In the genomic region with DNA sequence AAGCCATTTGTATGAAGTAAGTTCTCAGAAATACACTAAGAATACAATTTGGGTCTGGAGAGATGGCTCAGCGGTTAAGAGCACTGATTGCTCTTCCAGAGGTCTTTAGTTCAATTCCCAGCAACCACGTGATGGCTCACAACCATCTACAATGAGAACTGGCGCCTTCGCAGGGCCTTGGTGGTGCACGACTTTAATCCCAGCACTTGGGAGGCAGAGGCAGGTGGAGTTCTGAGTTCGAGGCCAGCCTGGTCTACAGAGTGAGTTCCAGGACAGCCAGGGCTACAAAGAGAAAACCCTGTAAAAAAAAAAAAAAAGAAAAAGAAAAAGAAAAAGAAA, we compare ENCODE assay signal across 8 mouse cellular contexts. TPM values are rescaled to one million over a fixed set of nuclear protein-coding genes. Genes with fewer than 3 reads are reported as not detected.
DNase-seq lines count a peak whose midpoint lies in the region; ATAC-seq and TF ChIP-seq lines count a peak whose summit lies in the region.
"Not testable (repeated sequence)": the region's sequence is repeated elsewhere in the genome, so short reads cannot be mapped to it uniquely, and the experiment has no call there.

No protein-coding gene starts in this region.

- H3K4me2 ChIP-seq in embryonic facial prominence, embryonic 12.5 days (replicated peaks): peak overlapping the region; percentile 41
- H3K4me2 ChIP-seq in heart, embryonic 11.5 days: peak overlapping the region; percentile 90
- H3K4me2 ChIP-seq in hindbrain, embryonic 14.5 days (replicated peaks): peak overlapping the region; percentile 91
- H3K4me2 ChIP-seq in liver, embryonic 13.5 days: peak overlapping the region; percentile 82
- H3K4me2 ChIP-seq in midbrain, embryonic 11.5 days: not testable (repeated sequence)
- H3K4me2 ChIP-seq in stomach, embryonic 15.5 days: peak overlapping the region; percentile 89

- peaks cover 77% of the 10 kb centered on the region for H3K4me1 ChIP-seq in E14TG2a.4 (replicated peaks; ENCODE audit: low read depth, low read length)
- H3K4me1 ChIP-seq in embryonic facial prominence, embryonic 12.5 days: peaks cover 34% of the 10 kb centered on the region
- peaks cover 22% of the 10 kb centered on the region for H3K4me1 ChIP-seq in heart, embryonic 11.5 days (ENCODE audit: control insufficient read depth, insufficient read depth, low read length)
- peaks cover 15% of the 10 kb centered on the region for H3K4me1 ChIP-seq in hindbrain, embryonic 14.5 days (replicated peaks; ENCODE audit: control insufficient read depth, insufficient read depth, low read length)
- peaks cover 60% of the 10 kb centered on the region for H3K4me1 ChIP-seq in liver, embryonic 13.5 days (replicated peaks)
- H3K4me1 ChIP-seq in midbrain, embryonic 11.5 days (ENCODE audit: control insufficient read depth, insufficient read depth, low read length): peaks cover 17% of the 10 kb centered on the region
- peaks cover 31% of the 10 kb centered on the region for H3K4me1 ChIP-seq in stomach, embryonic 15.5 days

- ATAC-seq in embryonic facial prominence, embryonic 12.5 days (ENCODE audit: insufficient number of reproducible peaks, insufficient read depth, low FRiP score, low TSS enrichment); heart, embryonic 11.5 days (replicated peaks; ENCODE audit: insufficient number of reproducible peaks, low FRiP score, low TSS enrichment); hindbrain, embryonic 14.5 days (ENCODE audit: low FRiP score); liver, embryonic 13.5 days (ENCODE audit: low read depth); midbrain, embryonic 11.5 days (ENCODE audit: low FRiP score); stomach, embryonic 15.5 days (ENCODE audit: insufficient read depth, low FRiP score, low read depth): not testable (repeated sequence)

- peak overlapping the region; percentile 4; the same call in 1 of the 2 replicates for H3K27ac ChIP-seq in embryonic facial prominence, embryonic 12.5 days
- not testable (repeated sequence) for H3K27ac ChIP-seq in heart, embryonic 11.5 days (ENCODE audit: low read depth, low read length); hindbrain, embryonic 14.5 days; midbrain, embryonic 11.5 days (ENCODE audit: low read depth, low read length)
- H3K27ac ChIP-seq in layer of hippocampus, adult 2 months: peak overlapping the region; percentile 98
- peak overlapping the region; percentile 67 for H3K27ac ChIP-seq in liver, embryonic 13.5 days
- peak overlapping the region; percentile 57; the same call in 1 of the 2 replicates for H3K27ac ChIP-seq in stomach, embryonic 15.5 days

- not testable (repeated sequence) for DNase-seq in hindbrain, embryonic 14.5 days (ENCODE audit: low spot score); layer of hippocampus, adult 2 months (ENCODE audit: low spot score in 2 of 2); liver, embryonic 13.5 days; midbrain, embryonic 11.5 days (ENCODE audit: low spot score, missing footprints)

- not testable (repeated sequence) for TF ChIP-seq CTCF in E14TG2a.4 (conservative IDR thresholded peaks at IDR 0.05; ENCODE audit: low read length); layer of hippocampus, adult 2 months (conservative IDR thresholded peaks at IDR 0.05)

- H3K36me3 ChIP-seq in E14TG2a.4 (ENCODE audit: insufficient read depth, low read length): peaks cover 34% of the 10 kb centered on the region
- H3K36me3 ChIP-seq in embryonic facial prominence, embryonic 12.5 days: peaks cover 14% of the 10 kb centered on the region
- not testable (repeated sequence) for H3K36me3 ChIP-seq in heart, embryonic 11.5 days (ENCODE audit: control insufficient read depth, insufficient read depth, low read length); midbrain, embryonic 11.5 days (ENCODE audit: control insufficient read depth, insufficient read depth, low read length); stomach, embryonic 15.5 days
- peaks cover 28% of the 10 kb centered on the region for H3K36me3 ChIP-seq in hindbrain, embryonic 14.5 days (replicated peaks; ENCODE audit: control insufficient read depth, insufficient read depth)
- peaks cover 31% of the 10 kb centered on the region for H3K36me3 ChIP-seq in liver, embryonic 13.5 days

- H3K9me3 ChIP-seq in E14TG2a.4 (ENCODE audit: low read length); embryonic facial prominence, embryonic 12.5 days; heart, embryonic 11.5 days (replicated peaks; ENCODE audit: control insufficient read depth, low read length); hindbrain, embryonic 14.5 days (ENCODE audit: control insufficient read depth, low read length); liver, embryonic 13.5 days (replicated peaks); midbrain, embryonic 11.5 days (ENCODE audit: control insufficient read depth, low read length); stomach, embryonic 15.5 days: not testable (repeated sequence)

- not testable (repeated sequence) for H3K27me3 ChIP-seq in E14TG2a.4 (ENCODE audit: insufficient read depth, low read length); embryonic facial prominence, embryonic 12.5 days; heart, embryonic 11.5 days (ENCODE audit: control insufficient read depth, insufficient read depth, low read length); hindbrain, embryonic 14.5 days (ENCODE audit: control insufficient read depth, insufficient read depth, low read length); liver, embryonic 13.5 days; midbrain, embryonic 11.5 days (ENCODE audit: control insufficient read depth, insufficient read depth, low read length); stomach, embryonic 15.5 days (replicated peaks)

- H3K4me3 ChIP-seq in E14TG2a.4 (replicated peaks; ENCODE audit: low read length): peak overlapping the region; percentile 89
- H3K4me3 ChIP-seq in embryonic facial prominence, embryonic 12.5 days; hindbrain, embryonic 14.5 days (replicated peaks; ENCODE audit: low read length); midbrain, embryonic 11.5 days (ENCODE audit: low read depth, low read length): not testable (repeated sequence)
- H3K4me3 ChIP-seq in heart, embryonic 11.5 days (ENCODE audit: low read depth, low read length): peak overlapping the region; percentile 78; the same call in 1 of the 2 replicates
- H3K4me3 ChIP-seq in layer of hippocampus, adult 2 months: peak overlapping the region; percentile 73; the same call in 1 of the 2 replicates
- peak overlapping the region; percentile 75; the same call in 1 of the 2 replicates for H3K4me3 ChIP-seq in liver, embryonic 13.5 days (replicated peaks)
- peak overlapping the region; percentile 90 for H3K4me3 ChIP-seq in stomach, embryonic 15.5 days (replicated peaks)

- WGBS in embryonic facial prominence, embryonic 12.5 days: 78% methylated on average over 6 of the region's 6 CpGs
- 69% methylated on average over 6 of the region's 6 CpGs for WGBS in heart, embryonic 11.5 days (ENCODE audit: insufficient replicate concordance)
- 78% methylated on average over 6 of the region's 6 CpGs for WGBS in hindbrain, embryonic 14.5 days
- WGBS in liver, embryonic 13.5 days (ENCODE audit: insufficient replicate concordance): 65% methylated on average over 6 of the region's 6 CpGs
- WGBS in midbrain, embryonic 11.5 days: 75% methylated on average over 6 of the region's 6 CpGs
- 75% methylated on average over 6 of the region's 6 CpGs for WGBS in stomach, embryonic 15.5 days

- H3K9ac ChIP-seq in embryonic facial prominence, embryonic 12.5 days; heart, embryonic 11.5 days (ENCODE audit: low read depth, low read length); hindbrain, embryonic 14.5 days; stomach, embryonic 15.5 days: not testable (repeated sequence)
- peak overlapping the region; percentile 12; the same call in 1 of the 2 replicates for H3K9ac ChIP-seq in liver, embryonic 13.5 days
- H3K9ac ChIP-seq in midbrain, embryonic 11.5 days (ENCODE audit: low read length): 0 out of 2 replicates have a peak overlapping the region, but pooled peaks have one; percentile 4

RNA-seq across cellular contexts. Expression of a gene that starts 0.6 kb away (rescaled TPM):
- polyA plus RNA-seq in embryonic facial prominence, embryonic 12.5 days (2016; fragmentation: Nextera tagmentation; extraction: Ambion mirVana): 34.2 and 35.8 TPM in 2 replicates
- polyA plus RNA-seq in heart, embryonic 11.5 days (2014; fragmentation: Nextera tagmentation; extraction: Ambion mirVana): 15.9 and 18.3 TPM in 2 replicates
- polyA plus RNA-seq in hindbrain, embryonic 14.5 days (2014; fragmentation: Nextera tagmentation; extraction: Ambion mirVana): 16.4 and 16.9 TPM in 2 replicates
- total RNA-seq in layer of hippocampus, adult 2 months (2021): 10 to 100 TPM; 20.5 to 26.2 TPM
- polyA plus RNA-seq in liver, embryonic 13.5 days (2015; fragmentation: Nextera tagmentation; extraction: Ambion mirVana): 14.4 and 14.5 TPM in 2 replicates
- polyA plus RNA-seq in midbrain, embryonic 11.5 days (2014; fragmentation: Nextera tagmentation; extraction: Ambion mirVana): 25.5 TPM in 2 replicates
- polyA plus RNA-seq in stomach, embryonic 15.5 days (2015; fragmentation: Nextera tagmentation; extraction: Ambion mirVana): 23.3 and 25.2 TPM in 2 replicates

RNA-seq across cellular contexts. Expression of a gene that starts 2.2 kb away (rescaled TPM):
- polyA plus RNA-seq in embryonic facial prominence, embryonic 12.5 days (2016; fragmentation: Nextera tagmentation; extraction: Ambion mirVana): 355 and 362 TPM in 2 replicates
- 559 and 565 TPM in 2 replicates for polyA plus RNA-seq in heart, embryonic 11.5 days (2014; fragmentation: Nextera tagmentation; extraction: Ambion mirVana)
- polyA plus RNA-seq in hindbrain, embryonic 14.5 days (2014; fragmentation: Nextera tagmentation; extraction: Ambion mirVana): 78.9 and 80.3 TPM in 2 replicates
- total RNA-seq in layer of hippocampus, adult 2 months (2021): 10 to 100 TPM; 33.9 to 41.8 TPM
- 387 and 400 TPM in 2 replicates for polyA plus RNA-seq in liver, embryonic 13.5 days (2015; fragmentation: Nextera tagmentation; extraction: Ambion mirVana)
- polyA plus RNA-seq in midbrain, embryonic 11.5 days (2014; fragmentation: Nextera tagmentation; extraction: Ambion mirVana): 175 and 194 TPM in 2 replicates
- 391 and 408 TPM in 2 replicates for polyA plus RNA-seq in stomach, embryonic 15.5 days (2015; fragmentation: Nextera tagmentation; extraction: Ambion mirVana)
